Mouse (Mus musculus): Measurements from ENCODE around the gene Skiv2l. TPM values are rescaled to one million over a fixed set of nuclear protein-coding genes. Genes with fewer than 3 reads are reported as not detected.

Gene Skiv2l
- polyA plus RNA-seq, 1 experiment from 2014 or later, result 43.7 TPM

- H3K4me1 ChIP-seq (replicated peaks; ENCODE audit: control insufficient read depth, insufficient read depth, low read length), result peaks cover 12% of the 10 kb centered on the region; the same call in 1 of the 2 replicates
These were observed 33.3 kb upstream of the Skiv2l start for GRCm38 (mm10) chr17:34883332-34883731.

GRCm38 (mm10) chr17:34881683-34882310, 31.8 kb upstream of the Skiv2l start, which contains the start of gene Gm20547:
Gene Gm20547 (minus strand): TSS chr17:34882042.
- Histone ChIP-seq H3K9ac (ENCODE audit: low read depth, low read length) (no peak within 1 kb of the TSS; the same call in 1 of the 2 replicates), H3K4me2 (peak within 1 kb of the TSS; percentile 48), H3K27ac (ENCODE audit: low read depth, low read length) (no peak within 1 kb of the TSS), H3K4me3 (ENCODE audit: low read depth, low read length) (0 out of 2 replicates have a peak within 1 kb of the TSS, but pooled peaks have one; percentile 9), H3K9me3 (ENCODE audit: control insufficient read depth, low read length) (no peaks in the 10 kb centered on the region), H3K27me3 (replicated peaks; ENCODE audit: control insufficient read depth, insufficient read depth, low read length) (no peaks in the 10 kb centered on the region), H3K4me1 (replicated peaks; ENCODE audit: control insufficient read depth, insufficient read depth, low read length) (peaks cover 12% of the 10 kb centered on the region; the same call in 1 of the 2 replicates), H3K36me3 (ENCODE audit: control insufficient read depth, insufficient read depth, low read length) (no peaks in the 10 kb centered on the region)
- WGBS, result 17% methylated on average over 15 of the region's 15 CpGs
- no peak; the same call in 1 of the 2 replicates for ATAC-seq (replicated peaks; ENCODE audit: low FRiP score)
- no peak for DNase-seq (ENCODE audit: low spot score)

More at GRCm38 (mm10) chr17:34883332-34883731, 33.3 kb upstream of the Skiv2l start:
- Histone ChIP-seq H3K36me3 (ENCODE audit: control insufficient read depth, insufficient read depth, low read length) (no peaks in the 10 kb centered on the region), H3K27ac (ENCODE audit: low read depth, low read length) (no peak overlapping the region), H3K4me3 (ENCODE audit: low read depth, low read length) (no peak overlapping the region), H3K27me3 (replicated peaks; ENCODE audit: control insufficient read depth, insufficient read depth, low read length) (no peaks in the 10 kb centered on the region), H3K9me3 (ENCODE audit: control insufficient read depth, low read length) (no peaks in the 10 kb centered on the region), H3K9ac (ENCODE audit: low read depth, low read length) (no peak overlapping the region; the same call in 1 of the 2 replicates), H3K4me2 (no peak overlapping the region)
- ATAC-seq (replicated peaks; ENCODE audit: low FRiP score), result no peak
- no peak for DNase-seq (ENCODE audit: low spot score)
- 60% methylated on average over 3 of the region's 3 CpGs for WGBS

GRCm38 (mm10) chr17:34881166-34881565, 31.2 kb upstream of the Skiv2l start:
- Histone ChIP-seq H3K9me3 (ENCODE audit: control insufficient read depth, low read length) (no peaks in the 10 kb centered on the region), H3K9ac (ENCODE audit: low read depth, low read length) (no peak overlapping the region; the same call in 1 of the 2 replicates), H3K4me2 (peak overlapping the region; percentile 48; the same call in 1 of the 2 replicates), H3K27me3 (replicated peaks; ENCODE audit: control insufficient read depth, insufficient read depth, low read length) (no peaks in the 10 kb centered on the region), H3K27ac (ENCODE audit: low read depth, low read length) (no peak overlapping the region), H3K4me1 (replicated peaks; ENCODE audit: control insufficient read depth, insufficient read depth, low read length) (peaks cover 12% of the 10 kb centered on the region; the same call in 1 of the 2 replicates), H3K36me3 (ENCODE audit: control insufficient read depth, insufficient read depth, low read length) (no peaks in the 10 kb centered on the region), H3K4me3 (ENCODE audit: low read depth, low read length) (0 out of 2 replicates have a peak overlapping the region, but pooled peaks have one; percentile 9)
- DNase-seq (ENCODE audit: low spot score) (no peak), ATAC-seq (replicated peaks; ENCODE audit: low FRiP score) (no peak)

- Histone ChIP-seq H3K4me3 (ENCODE audit: low read depth, low read length) (no peak within 1 kb of the TSS), H3K4me1 (replicated peaks; ENCODE audit: control insufficient read depth, insufficient read depth, low read length) (peaks cover 5% of the 10 kb centered on the region; the same call in 1 of the 2 replicates), H3K27ac (ENCODE audit: low read depth, low read length) (no peak within 1 kb of the TSS), H3K27me3 (replicated peaks; ENCODE audit: control insufficient read depth, insufficient read depth, low read length) (no peaks in the 10 kb centered on the region), H3K4me2 (no peak within 1 kb of the TSS), H3K36me3 (ENCODE audit: control insufficient read depth, insufficient read depth, low read length) (no peaks in the 10 kb centered on the region), H3K9ac (ENCODE audit: low read depth, low read length) (no peak within 1 kb of the TSS), H3K9me3 (ENCODE audit: control insufficient read depth, low read length) (no peaks in the 10 kb centered on the region)
- 67% methylated on average over 11 of the region's 11 CpGs for WGBS
- no peak for DNase-seq (ENCODE audit: low spot score)
- no peak for ATAC-seq (replicated peaks; ENCODE audit: low FRiP score)
These were observed 29.4 kb upstream of the Skiv2l start, which contains the start of gene Zbtb12 for GRCm38 (mm10) chr17:34879336-34879879. Gene Zbtb12 (plus strand): TSS chr17:34879483.

- H3K4me2 ChIP-seq, result no peak overlapping the region
- 85% methylated on average over 6 of the region's 6 CpGs for WGBS
- no peak overlapping the region for H3K9ac ChIP-seq (ENCODE audit: low read depth, low read length)
- H3K36me3 ChIP-seq (ENCODE audit: control insufficient read depth, insufficient read depth, low read length), result no peaks in the 10 kb centered on the region
- no peaks in the 10 kb centered on the region; the same call in 1 of the 2 replicates for H3K27me3 ChIP-seq (replicated peaks; ENCODE audit: control insufficient read depth, insufficient read depth, low read length)
- H3K9me3 ChIP-seq (ENCODE audit: control insufficient read depth, low read length), result no peaks in the 10 kb centered on the region
- DNase-seq (ENCODE audit: low spot score) (no peak), ATAC-seq (replicated peaks; ENCODE audit: low FRiP score) (no peak)
- H3K27ac ChIP-seq (ENCODE audit: low read depth, low read length), result no peak overlapping the region
- 0 out of 2 replicates have a peak, but pooled peaks cover 2% of the 10 kb centered on the region for H3K4me1 ChIP-seq (replicated peaks; ENCODE audit: control insufficient read depth, insufficient read depth, low read length)
- no peak overlapping the region for H3K4me3 ChIP-seq (ENCODE audit: low read depth, low read length)
These were observed 24.3 kb upstream of the Skiv2l start for GRCm38 (mm10) chr17:34874321-34874720.

GRCm38 (mm10) chr17:34865981-34866380, 16.0 kb upstream of the Skiv2l start:
- no peaks in the 10 kb centered on the region for H3K4me1 ChIP-seq (replicated peaks; ENCODE audit: control insufficient read depth, insufficient read depth, low read length)
- H3K9me3 ChIP-seq (ENCODE audit: control insufficient read depth, low read length), result no peaks in the 10 kb centered on the region
- H3K4me2 ChIP-seq, result no peak overlapping the region
- DNase-seq (ENCODE audit: low spot score) (no peak), ATAC-seq (replicated peaks; ENCODE audit: low FRiP score) (no peak)
- H3K27me3 ChIP-seq (replicated peaks; ENCODE audit: control insufficient read depth, insufficient read depth, low read length), result no peaks in the 10 kb centered on the region; the same call in 1 of the 2 replicates
- no peak overlapping the region for H3K9ac ChIP-seq (ENCODE audit: low read depth, low read length)
- H3K36me3 ChIP-seq (ENCODE audit: control insufficient read depth, insufficient read depth, low read length), result no peaks in the 10 kb centered on the region
- no peak overlapping the region for H3K27ac ChIP-seq (ENCODE audit: low read depth, low read length)
- WGBS, result 52% methylated on average over 7 of the region's 7 CpGs
- H3K4me3 ChIP-seq (ENCODE audit: low read depth, low read length), result no peak overlapping the region; the same call in 1 of the 2 replicates

GRCm38 (mm10) chr17:34862416-34863081, 12.5 kb upstream of the Skiv2l start, which contains the start of gene Cfb:
Gene Cfb (minus strand): TSS chr17:34862518.
- H3K27ac ChIP-seq (ENCODE audit: low read depth, low read length), result peak within 1 kb of the TSS; percentile 47; the same call in 1 of the 2 replicates

GRCm38 (mm10) chr17:34861704-34862415, 11.8 kb upstream of the Skiv2l start:
- WGBS, result 62% methylated on average over 13 of the region's 13 CpGs
- Histone ChIP-seq H3K36me3 (ENCODE audit: control insufficient read depth, insufficient read depth, low read length) (peaks cover 3% of the 10 kb centered on the region), H3K4me1 (replicated peaks; ENCODE audit: control insufficient read depth, insufficient read depth, low read length) (no peaks in the 10 kb centered on the region), H3K27me3 (replicated peaks; ENCODE audit: control insufficient read depth, insufficient read depth, low read length) (no peaks in the 10 kb centered on the region), H3K4me3 (ENCODE audit: low read depth, low read length) (peak overlapping the region; percentile 25), H3K9me3 (ENCODE audit: control insufficient read depth, low read length) (no peaks in the 10 kb centered on the region), H3K4me2 (peak overlapping the region; percentile 48), H3K27ac (ENCODE audit: low read depth, low read length) (0 out of 2 replicates have a peak overlapping the region, but pooled peaks have one; percentile 47), H3K9ac (ENCODE audit: low read depth, low read length) (0 out of 2 replicates have a peak overlapping the region, but pooled peaks have one; percentile 4)
- peak; percentile 53 for ATAC-seq (replicated peaks; ENCODE audit: low FRiP score)
- DNase-seq (ENCODE audit: low spot score), result no peak

More at GRCm38 (mm10) chr17:34862416-34863081, 12.5 kb upstream of the Skiv2l start, which contains the start of gene Cfb:
- no peaks in the 10 kb centered on the region for H3K36me3 ChIP-seq (ENCODE audit: control insufficient read depth, insufficient read depth, low read length)
- 0 out of 2 replicates have a peak within 1 kb of the TSS, but pooled peaks have one; percentile 4 for H3K9ac ChIP-seq (ENCODE audit: low read depth, low read length)
- H3K27me3 ChIP-seq (replicated peaks; ENCODE audit: control insufficient read depth, insufficient read depth, low read length), result no peaks in the 10 kb centered on the region
- WGBS, result 48% methylated on average over 8 of the region's 8 CpGs
- DNase-seq (ENCODE audit: low spot score), result no peak
- 0 out of 2 replicates have a peak, but pooled peaks have one; percentile 40 for ATAC-seq (replicated peaks; ENCODE audit: low FRiP score)
- H3K4me2 ChIP-seq, result peak within 1 kb of the TSS; percentile 48
- H3K4me1 ChIP-seq (replicated peaks; ENCODE audit: control insufficient read depth, insufficient read depth, low read length), result no peaks in the 10 kb centered on the region
- peak within 1 kb of the TSS; percentile 25 for H3K4me3 ChIP-seq (ENCODE audit: low read depth, low read length)
- no peaks in the 10 kb centered on the region for H3K9me3 ChIP-seq (ENCODE audit: control insufficient read depth, low read length)

Data from liver, embryonic 11.5 days (tissue).